Mouse (Mus musculus) spleen, postnatal 10 days (tissue): ENCODE measurements around the gene Dmc1.

Experiments used
- DNase-seq, 2 experiments: peaks; one replicate each; pipeline ENCODE4 v3.0.0; 2021 to 2022; ENCODE audit warnings: low spot score in 2 of 2

Dmc1 gene

GRCm38 (mm10) chr15:79575543-79576222 lies 29.2 kb downstream of the Dmc1 start:
- no peak for DNase-seq

- DNase-seq: no peak
Measured at GRCm38 (mm10) chr15:79562417-79562816, 42.5 kb downstream of the Dmc1 start.

GRCm38 (mm10) chr15:79559649-79560048 lies 45.3 kb downstream of the Dmc1 start:
- DNase-seq: no peak

GRCm38 (mm10) chr15:79552566-79552965 lies 52.3 kb downstream of the Dmc1 start:
- no peak for DNase-seq

DNA sequence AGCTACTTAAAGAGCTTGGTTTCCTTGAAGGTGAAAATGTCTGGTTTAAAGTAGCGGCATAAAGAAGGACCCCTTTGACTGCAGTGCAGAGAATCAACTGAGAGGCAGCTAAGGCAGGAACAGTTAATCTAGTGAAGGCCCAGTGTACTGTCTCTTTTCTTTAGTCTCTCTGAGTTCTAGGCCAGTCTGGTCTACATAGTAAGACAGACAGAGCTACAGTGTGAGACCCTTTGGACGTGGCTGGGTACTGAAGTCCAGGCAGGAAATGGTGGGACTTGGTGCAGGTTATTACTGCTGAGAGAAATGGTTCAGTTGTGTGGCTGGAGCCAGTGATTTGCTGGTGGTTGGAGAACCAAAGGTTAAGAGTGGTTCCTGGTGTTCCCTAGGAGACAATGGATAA lies 56.7 kb downstream of the Dmc1 start:
- DNase-seq: no peak

DNA sequence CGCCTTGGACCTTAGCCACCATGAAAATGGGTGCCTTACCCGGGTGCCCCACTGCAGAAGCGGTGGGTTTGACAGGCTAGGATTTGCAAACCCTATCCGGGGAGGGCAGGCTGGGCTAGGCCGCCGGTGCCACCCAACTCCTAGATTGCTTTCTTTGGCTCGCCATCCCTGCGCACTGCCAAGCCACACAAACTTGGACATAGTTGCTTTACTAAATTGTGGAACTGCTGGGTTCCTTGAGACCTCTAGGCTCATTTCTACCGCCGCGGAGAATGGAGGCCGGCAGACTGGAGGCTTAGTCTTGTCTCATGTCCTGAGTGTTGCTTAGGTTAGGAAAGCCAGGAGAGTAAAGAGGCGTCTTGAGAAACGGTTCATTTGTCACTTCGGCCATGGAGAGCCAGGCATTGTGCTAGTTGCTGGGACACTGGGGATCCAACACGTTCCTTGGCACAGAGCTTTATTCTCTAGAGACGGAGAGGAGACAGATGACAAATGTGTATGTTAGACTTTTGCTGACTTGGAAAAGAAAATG lies 57.6 kb downstream of the Dmc1 start:
- no peak for DNase-seq

DNA sequence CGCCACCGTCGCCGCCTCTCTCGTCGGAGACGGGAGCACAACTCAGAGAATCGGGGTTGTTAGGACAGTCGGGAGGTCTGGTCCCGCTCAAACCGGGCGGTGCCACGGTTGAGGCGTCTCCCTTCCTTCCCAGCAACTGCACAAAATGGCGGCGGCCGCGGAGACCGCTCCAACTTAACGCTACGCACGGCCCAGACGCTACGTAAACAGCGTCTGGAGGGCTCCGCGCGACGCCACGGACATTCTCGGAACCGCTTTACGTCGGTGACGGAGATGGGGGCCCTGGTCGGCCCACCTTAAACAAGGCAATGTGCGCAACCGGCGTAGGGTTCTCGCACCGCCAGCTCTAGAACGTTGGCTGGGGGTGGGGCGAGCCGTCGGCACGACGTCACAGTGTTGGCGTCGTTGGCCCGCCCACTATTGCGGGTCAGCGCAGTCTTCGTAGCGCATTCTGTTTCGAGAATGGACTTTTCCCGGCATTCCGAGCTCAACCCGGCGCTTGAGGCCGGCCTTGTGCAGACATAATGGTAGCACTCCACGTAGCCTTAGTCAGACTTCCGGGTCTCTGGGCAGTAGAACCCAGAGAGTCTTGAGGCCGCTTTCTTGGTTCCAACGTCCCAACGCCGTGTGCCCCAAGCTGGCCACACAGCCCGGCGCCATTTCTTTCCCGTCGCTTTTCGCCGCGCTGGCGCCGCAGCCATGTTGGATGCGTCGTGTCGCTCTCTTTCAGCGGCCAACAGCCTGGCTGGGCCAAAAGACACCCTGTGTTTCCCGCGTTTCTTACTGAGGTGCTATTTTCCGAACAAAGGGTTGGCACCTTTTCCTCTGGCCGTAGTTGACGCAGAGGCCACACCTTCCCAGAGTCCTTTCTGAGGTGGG lies 58.3 kb downstream of the Dmc1 start, which contains the start of gene Ddx17:
TSS of gene Ddx17 (minus strand) at position 332 of the 879 bp plus-strand sequence.
- peak; percentile 98 to 99 for DNase-seq

GRCm38 (mm10) chr15:79545921-79546399 lies 58.9 kb downstream of the Dmc1 start:
- peak in 1 of 2 experiments; percentile 75 for DNase-seq

GRCm38 (mm10) chr15:79545496-79545895 lies 59.4 kb downstream of the Dmc1 start:
- no peak for DNase-seq

DNA sequence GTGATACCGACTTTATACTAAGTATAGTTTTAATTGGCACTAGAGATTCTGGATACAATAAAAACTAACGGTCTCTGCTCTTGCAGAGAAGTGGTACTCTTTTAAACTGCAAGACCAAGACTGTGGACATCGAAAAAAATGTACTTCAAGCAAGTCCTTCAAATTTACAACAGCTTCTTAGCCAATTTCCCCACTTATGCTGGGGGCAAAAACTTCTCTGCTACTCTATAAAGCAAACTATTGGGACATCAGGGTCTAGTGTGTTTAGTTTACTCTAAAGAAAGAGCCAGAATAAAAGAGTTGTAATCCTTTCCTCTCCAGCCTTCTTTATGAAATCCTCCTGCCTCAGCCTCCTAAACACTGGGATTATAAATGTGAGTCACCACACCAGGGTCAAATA lies 60.9 kb downstream of the Dmc1 start:
- DNase-seq: no peak

GRCm38 (mm10) chr15:79533796-79534195 lies 71.1 kb downstream of the Dmc1 start:
- no peak for DNase-seq

DNA sequence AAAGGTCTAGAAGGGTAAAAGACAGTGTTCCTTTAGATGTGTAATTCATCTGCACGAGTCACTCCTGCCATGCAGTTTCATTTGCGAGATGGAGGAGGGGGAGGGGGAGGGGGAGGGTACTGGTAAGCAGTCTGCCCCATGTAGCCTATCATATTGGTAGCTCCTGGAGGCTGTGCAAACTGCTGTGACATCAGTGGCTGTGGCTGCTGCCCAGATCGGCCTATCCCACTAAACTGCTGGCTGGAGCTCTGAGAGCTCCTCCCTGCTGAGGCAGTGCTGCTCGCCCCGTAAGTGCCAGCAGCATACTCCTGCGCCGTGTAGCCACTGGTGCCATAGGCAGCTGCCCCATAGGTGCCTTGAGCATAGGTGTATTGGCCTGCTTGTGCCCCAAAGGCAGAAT lies 75.0 kb downstream of the Dmc1 start:
- no peak for DNase-seq

DNA sequence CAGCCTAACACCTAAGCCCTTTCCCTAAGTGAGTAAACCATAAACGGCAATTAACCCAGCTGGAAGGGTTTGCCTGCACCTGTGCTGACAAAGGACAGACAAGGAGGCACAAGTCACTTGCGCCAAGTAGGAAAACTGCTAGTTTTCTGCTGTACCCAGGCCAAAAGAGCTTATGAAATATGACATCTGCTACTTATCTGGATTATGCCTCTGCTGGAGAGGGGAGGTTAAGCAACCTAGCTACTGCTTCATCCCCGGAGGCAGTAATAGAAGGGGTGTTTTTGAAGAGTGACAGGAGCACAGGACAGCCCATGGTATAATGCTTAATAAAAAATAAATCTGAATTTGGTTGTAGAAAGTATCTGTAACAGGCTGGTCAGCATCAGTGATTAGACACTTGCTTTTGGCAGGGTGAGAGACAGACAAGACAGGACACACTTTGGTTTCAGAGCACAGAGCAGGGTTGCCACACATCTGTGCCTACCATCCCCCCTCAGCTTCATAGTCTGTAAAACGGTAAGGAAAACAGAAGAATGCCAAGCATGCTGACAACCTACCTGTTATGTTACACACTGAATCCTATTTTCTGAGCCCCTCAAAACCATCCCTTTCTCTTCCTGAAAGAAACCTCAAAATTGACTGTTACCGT lies 76.8 kb downstream of the Dmc1 start:
- no peak for DNase-seq

GRCm38 (mm10) chr15:79527192-79527591 lies 77.7 kb downstream of the Dmc1 start:
- DNase-seq: no peak

GRCm38 (mm10) chr15:79525979-79526768 lies 78.7 kb downstream of the Dmc1 start:
- no peak for DNase-seq

DNA sequence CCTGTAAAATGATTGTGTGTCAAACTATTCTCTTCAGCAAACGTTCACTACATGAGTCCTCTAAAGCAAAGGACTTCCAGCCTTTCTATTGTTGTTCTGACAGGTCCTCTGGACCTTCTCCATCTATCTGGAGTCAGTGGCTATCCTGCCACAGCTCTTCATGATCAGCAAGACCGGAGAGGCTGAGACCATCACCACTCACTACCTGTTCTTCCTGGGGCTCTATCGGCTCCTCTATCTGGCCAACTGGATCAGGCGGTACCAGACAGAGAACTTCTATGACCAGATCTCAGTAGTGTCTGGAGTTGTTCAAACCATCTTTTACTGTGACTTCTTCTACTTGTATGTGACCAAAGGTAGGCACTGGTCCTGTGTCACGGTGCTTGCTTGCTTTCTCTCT lies 79.3 kb downstream of the Dmc1 start:
- no peak for DNase-seq

GRCm38 (mm10) chr15:79519400-79520220 lies 85.3 kb downstream of the Dmc1 start:
- no peak for DNase-seq

- no peak for DNase-seq
Measured at GRCm38 (mm10) chr15:79518571-79518970, 86.3 kb downstream of the Dmc1 start.

- DNase-seq: no peak
Measured at GRCm38 (mm10) chr15:79517710-79518109, 87.2 kb downstream of the Dmc1 start.
